Mouse (Mus musculus): ENCODE data around the gene Tbl3.

GRCm38 (mm10) chr17:24742307-24742706 lies 34.8 kb upstream of the Tbl3 start:
- no peak for TF ChIP-seq EP300 (IDR thresholded peaks at IDR 0.05; ENCODE audit: low read depth)
- TF ChIP-seq CTCF (IDR thresholded peaks at IDR 0.05; ENCODE audit: low read depth), result no peak

Measured in liver, embryonic 14.5 days (tissue).